Mouse (Mus musculus): ENCODE data around the gene Txn1.

DNA sequence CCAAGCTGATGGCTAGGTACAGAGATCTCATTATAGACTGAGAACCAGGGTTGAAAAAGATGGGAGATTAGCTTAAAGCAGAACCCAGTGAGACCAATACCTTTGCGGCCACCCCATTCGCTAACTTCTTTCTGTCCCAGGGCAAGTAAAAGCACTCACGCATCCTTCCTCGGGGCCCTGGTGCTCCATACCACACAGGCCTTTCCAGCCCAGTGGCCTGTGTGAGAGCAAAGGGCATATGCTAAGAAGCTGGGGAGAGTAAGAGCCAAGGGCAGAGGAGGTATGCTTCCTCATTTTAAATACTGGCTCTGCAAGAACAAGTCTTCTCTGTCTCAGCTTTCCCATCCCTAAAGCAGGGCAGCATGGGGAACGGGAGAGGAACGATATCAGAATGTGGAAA lies 6.3 kb downstream of the Txn1 start:
- TF ChIP-seq TBP (IDR thresholded peaks at IDR 0.05; ENCODE audit: low read depth, low read length): no peak
- no peak for TF ChIP-seq ETS1 (IDR thresholded peaks at IDR 0.05; ENCODE audit: low read depth, low read length)
- TF ChIP-seq MAX (IDR thresholded peaks at IDR 0.05; ENCODE audit: low read length): no peak
- no peak for TF ChIP-seq POLR2A (IDR thresholded peaks at IDR 0.05; ENCODE audit: control insufficient read depth in 1 of 2, insufficient read depth in 1 of 2, low read depth in 1 of 2, low read length in 2 of 2, poor library complexity in 1 of 2)
- no peak for TF ChIP-seq SIN3A (IDR thresholded peaks at IDR 0.05; ENCODE audit: low read length)
- TF ChIP-seq ZC3H11A (IDR thresholded peaks at IDR 0.05; ENCODE audit: low read depth, low read length): no peak
- no peak for TF ChIP-seq MYC (IDR thresholded peaks at IDR 0.05; ENCODE audit: low read depth, low read length)
- TF ChIP-seq TAL1 (IDR thresholded peaks at IDR 0.05; ENCODE audit: low read length): no peak
- TF ChIP-seq CTCF (IDR thresholded peaks at IDR 0.05 in 2 of 3, conservative IDR thresholded peaks at IDR 0.05 in 1 of 3; ENCODE audit: control insufficient read depth in 1 of 3, insufficient read depth in 1 of 3, low read depth in 2 of 3, low read length in 3 of 3, poor library complexity in 1 of 3, severe bottlenecking in 1 of 3): no peak
- TF ChIP-seq RCOR1 (IDR thresholded peaks at IDR 0.05; ENCODE audit: low read depth, low read length): no peak
- no peak for TF ChIP-seq TCF12 (IDR thresholded peaks at IDR 0.05; ENCODE audit: low read depth, low read length)
- TF ChIP-seq UBTF (IDR thresholded peaks at IDR 0.05; ENCODE audit: borderline replicate concordance, insufficient read depth, low read depth, low read length): no peak

Measured in MEL (cell line).